Mouse (Mus musculus): Measurements from ENCODE around the gene Clic5.

GRCm38 (mm10) chr17:44304076-44304475, 115.7 kb downstream of the Clic5 start:
- TF ChIP-seq CTCF (IDR thresholded peaks at IDR 0.05; ENCODE audit: extremely low read depth, insufficient read length, insufficient replicate concordance, low read depth, low read length) (no peak), POLR2A (IDR thresholded peaks at IDR 0.05; ENCODE audit: low read depth, low read length) (no peak)
